Mouse (Mus musculus): Measurements from ENCODE around the gene Olfr1500. TPM values are rescaled to one million over a fixed set of nuclear protein-coding genes. Genes with fewer than 3 reads are reported as not detected.

Olfr1500 gene
- polyA plus RNA-seq, 1 experiment from 2014 or later, result not detected

DNA sequence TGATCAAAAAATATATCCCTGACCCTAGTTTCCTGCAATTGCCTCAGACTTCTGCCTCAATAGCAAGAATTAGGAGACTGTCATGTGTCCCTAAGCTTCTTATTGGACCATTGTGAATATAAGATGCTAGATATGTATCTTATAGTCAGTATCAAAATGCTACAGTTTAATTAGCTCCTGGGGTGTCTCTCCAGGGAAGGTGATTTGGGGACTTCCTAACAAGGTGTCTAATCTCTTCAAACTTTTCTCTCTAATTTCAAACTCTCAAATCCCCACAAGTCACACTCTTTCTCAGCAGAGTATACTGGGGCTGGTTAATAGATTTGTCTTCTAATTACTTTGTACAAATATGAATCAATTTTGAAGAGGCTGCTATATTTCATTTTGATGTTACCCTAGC is 32.2 kb downstream of the Olfr1500 start, which contains the start of gene Olfr1497:
TSS of gene Olfr1497 (minus strand) at position 101 of the 400 bp plus-strand sequence.
- H3K27ac ChIP-seq (ENCODE audit: low read depth, low read length), result no peak within 1 kb of the TSS
- H3K27me3 ChIP-seq (replicated peaks; ENCODE audit: control insufficient read depth, insufficient read depth, low read length), result no peaks in the 10 kb centered on the region
- no peak within 1 kb of the TSS for H3K4me3 ChIP-seq (ENCODE audit: low read depth, low read length)
- no peak within 1 kb of the TSS for H3K9ac ChIP-seq (ENCODE audit: low read depth, low read length)
- no peaks in the 10 kb centered on the region for H3K4me1 ChIP-seq (replicated peaks; ENCODE audit: control insufficient read depth, insufficient read depth, low read length)
- no peak within 1 kb of the TSS for H3K4me2 ChIP-seq
- ATAC-seq (replicated peaks; ENCODE audit: low FRiP score) (no peak), DNase-seq (ENCODE audit: low spot score) (no peak)
- no peaks in the 10 kb centered on the region for H3K36me3 ChIP-seq (ENCODE audit: control insufficient read depth, insufficient read depth, low read length)
- H3K9me3 ChIP-seq (ENCODE audit: control insufficient read depth, low read length), result no peaks in the 10 kb centered on the region

GRCm38 (mm10) chr19:13777578-13777977 is 52.7 kb downstream of the Olfr1500 start, which contains the start of gene Olfr1496:
TSS of gene Olfr1496 (plus strand) at chr19:13777878.
- 78% methylated on average over 1 of the region's 1 CpGs for WGBS
- Histone ChIP-seq H3K4me1 (replicated peaks; ENCODE audit: control insufficient read depth, insufficient read depth, low read length) (no peaks in the 10 kb centered on the region), H3K4me2 (no peak within 1 kb of the TSS), H3K9ac (ENCODE audit: low read depth, low read length) (no peak within 1 kb of the TSS), H3K36me3 (ENCODE audit: control insufficient read depth, insufficient read depth, low read length) (no peaks in the 10 kb centered on the region), H3K4me3 (ENCODE audit: low read depth, low read length) (no peak within 1 kb of the TSS), H3K9me3 (ENCODE audit: control insufficient read depth, low read length) (no peaks in the 10 kb centered on the region), H3K27me3 (replicated peaks; ENCODE audit: control insufficient read depth, insufficient read depth, low read length) (no peaks in the 10 kb centered on the region), H3K27ac (ENCODE audit: low read depth, low read length) (no peak within 1 kb of the TSS)
- DNase-seq (ENCODE audit: low spot score) (no peak), ATAC-seq (replicated peaks; ENCODE audit: low FRiP score) (no peak)

Other genes starting within 250 kb of the Olfr1500 start
- not detected in 2 replicates for gene Olfr1484, start 247.0 kb downstream of the Olfr1500 start, polyA plus RNA-seq (2014; fragmentation: Nextera tagmentation; extraction: Ambion mirVana)
- gene Olfr1487, start 213.1 kb downstream of the Olfr1500 start, polyA plus RNA-seq (2014; fragmentation: Nextera tagmentation; extraction: Ambion mirVana), result not detected in 2 replicates
- not detected in 2 replicates for gene Olfr1489, start 198.9 kb downstream of the Olfr1500 start, polyA plus RNA-seq (2014; fragmentation: Nextera tagmentation; extraction: Ambion mirVana)
- gene Olfr1490, start 179.4 kb downstream of the Olfr1500 start, polyA plus RNA-seq (2014; fragmentation: Nextera tagmentation; extraction: Ambion mirVana), result not detected in 2 replicates
- gene Olfr1491, start 133.2 kb downstream of the Olfr1500 start, polyA plus RNA-seq (2014; fragmentation: Nextera tagmentation; extraction: Ambion mirVana), result not detected in 2 replicates
- gene Olfr1493-ps1, start 107.2 kb downstream of the Olfr1500 start, polyA plus RNA-seq (2014; fragmentation: Nextera tagmentation; extraction: Ambion mirVana), result not detected in 2 replicates
- gene Olfr1494, start 90.8 kb downstream of the Olfr1500 start, polyA plus RNA-seq (2014; fragmentation: Nextera tagmentation; extraction: Ambion mirVana), result not detected in 2 replicates
- not detected in 2 replicates for gene Olfr1495, start 65.9 kb downstream of the Olfr1500 start, polyA plus RNA-seq (2014; fragmentation: Nextera tagmentation; extraction: Ambion mirVana)
- gene Olfr1496, start 52.6 kb downstream of the Olfr1500 start, polyA plus RNA-seq (2014; fragmentation: Nextera tagmentation; extraction: Ambion mirVana), result not detected in 2 replicates
- not detected in 2 replicates for gene Olfr1497, start 32.3 kb downstream of the Olfr1500 start, polyA plus RNA-seq (2014; fragmentation: Nextera tagmentation; extraction: Ambion mirVana)
- not detected in 2 replicates for gene Olfr1499, start 11.0 kb downstream of the Olfr1500 start, polyA plus RNA-seq (2014; fragmentation: Nextera tagmentation; extraction: Ambion mirVana)
- not detected in 2 replicates for gene Olfr1501, start 20.2 kb upstream of the Olfr1500 start, polyA plus RNA-seq (2014; fragmentation: Nextera tagmentation; extraction: Ambion mirVana)
- not detected in 2 replicates for gene Olfr1502, start 31.3 kb upstream of the Olfr1500 start, polyA plus RNA-seq (2014; fragmentation: Nextera tagmentation; extraction: Ambion mirVana)
- not detected in 2 replicates for gene Olfr1504, start 67.4 kb upstream of the Olfr1500 start, polyA plus RNA-seq (2014; fragmentation: Nextera tagmentation; extraction: Ambion mirVana)
- gene Olfr1505, start 83.0 kb upstream of the Olfr1500 start, polyA plus RNA-seq (2014; fragmentation: Nextera tagmentation; extraction: Ambion mirVana), result not detected in 2 replicates